Mouse (Mus musculus) spleen, postnatal 10 days (tissue): Measurements from ENCODE around the gene Alx3.

Experiments
- DNase-seq, 2 experiments: peaks; one replicate each; pipeline ENCODE4 v3.0.0; 2021 to 2022; ENCODE audit warnings: low spot score in 2 of 2

Alx3 gene

DNA sequence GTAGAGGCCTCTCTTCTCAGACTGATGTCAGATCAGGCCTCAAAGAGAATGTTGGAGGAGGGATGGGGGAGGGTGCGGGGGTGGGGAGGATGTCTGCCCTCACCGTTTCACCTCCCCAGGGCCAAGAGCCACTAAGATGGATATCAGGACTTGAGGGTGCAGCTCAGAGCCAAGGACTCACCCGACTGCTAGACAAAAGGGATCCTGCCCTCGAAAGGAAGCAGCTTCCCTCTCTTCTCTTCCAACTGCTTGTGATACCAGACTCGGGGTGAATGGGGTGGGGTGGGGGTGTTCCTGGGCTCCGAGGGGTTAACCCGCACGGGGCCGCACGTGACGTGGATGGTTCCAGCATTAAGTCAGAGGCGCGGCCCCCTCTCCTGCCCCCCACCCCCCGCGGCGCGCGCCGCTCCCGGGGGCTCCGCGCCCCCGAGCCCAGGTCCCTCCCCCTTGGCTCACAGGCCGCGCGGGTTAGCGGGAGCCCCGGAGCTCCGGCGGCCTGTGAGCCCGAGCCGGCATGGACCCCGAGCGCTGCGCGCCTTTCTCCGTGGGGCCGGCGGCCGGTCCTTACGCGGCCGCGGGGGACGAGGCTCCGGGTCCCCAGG lies at the start of gene Alx3:
Gene Alx3 (plus strand): TSS at position 370 of the 602 bp plus-strand sequence.
- DNase-seq = no peak

DNA sequence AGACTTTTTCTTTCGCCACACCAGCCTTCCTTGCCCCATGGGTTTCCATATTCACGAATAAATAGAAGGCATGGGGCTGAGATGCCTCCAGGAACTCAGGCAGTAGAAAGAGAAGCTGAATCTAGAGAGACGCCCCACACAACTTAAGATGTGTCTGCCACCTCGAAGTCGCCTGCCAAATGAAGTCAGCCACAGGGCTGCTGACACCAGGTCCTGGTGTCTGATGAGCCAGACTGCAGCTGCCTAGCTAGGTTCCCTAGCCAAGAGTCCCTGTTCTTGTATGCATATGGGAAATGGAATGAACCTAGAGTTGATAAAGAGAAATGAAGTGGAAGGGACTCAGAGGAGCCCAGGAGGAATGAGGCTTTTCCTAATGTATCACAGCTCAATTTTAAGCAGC lies 49.6 kb upstream of the Alx3 start:
- no peak for DNase-seq

DNA sequence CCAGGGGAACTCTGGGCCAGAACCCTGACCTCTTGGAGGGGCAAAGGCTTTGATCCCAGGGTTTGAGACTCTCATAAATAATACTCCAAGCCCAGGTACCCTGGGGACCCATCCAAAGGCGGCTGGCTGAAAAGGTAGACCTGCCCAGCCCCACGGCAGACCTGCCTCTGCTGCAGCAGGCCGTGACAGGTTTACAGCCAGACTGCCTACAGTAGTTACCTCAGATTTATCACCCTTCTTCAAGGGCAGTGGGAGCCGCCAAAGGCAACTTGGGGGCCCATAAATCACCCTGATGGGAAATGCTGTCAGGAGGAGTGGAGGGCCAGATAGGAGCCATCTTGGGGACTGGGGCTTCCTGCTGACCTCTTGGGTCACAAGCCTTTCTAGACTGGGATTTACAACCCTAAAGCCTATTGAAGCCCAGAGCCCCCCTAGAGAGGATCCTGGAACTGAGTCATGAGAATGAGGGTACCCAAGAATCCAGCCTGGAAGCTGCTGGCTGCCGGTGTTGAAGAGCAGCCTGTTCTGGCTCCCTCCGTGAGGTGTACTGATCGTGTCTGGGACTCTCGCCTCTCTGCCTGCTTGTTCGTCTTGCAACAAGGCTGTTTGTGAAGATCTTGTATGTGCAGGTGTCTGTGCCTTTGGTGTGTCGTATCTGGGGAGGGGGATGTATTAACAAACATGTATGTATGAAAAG lies 49.0 kb upstream of the Alx3 start:
- DNase-seq = no peak

DNA sequence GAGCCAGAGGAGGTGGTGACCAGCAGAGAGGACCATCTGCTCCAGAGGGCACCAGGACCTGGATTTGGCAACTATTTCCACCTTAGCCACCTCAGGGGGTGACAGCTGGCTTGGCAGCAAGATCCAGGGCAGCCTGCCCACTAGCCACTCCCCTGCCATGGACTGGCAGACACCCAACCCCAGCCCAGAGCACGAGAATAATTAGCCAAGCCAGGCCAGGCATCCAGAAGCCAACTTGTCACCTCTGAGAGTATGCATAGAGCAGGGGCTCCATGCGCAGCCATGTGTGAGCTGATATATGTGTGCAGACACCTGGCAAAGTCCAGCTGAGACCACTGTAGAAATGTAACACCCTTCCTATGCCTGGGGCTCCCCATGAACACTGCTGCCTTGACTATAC lies 47.9 kb upstream of the Alx3 start:
- no peak for DNase-seq

DNA sequence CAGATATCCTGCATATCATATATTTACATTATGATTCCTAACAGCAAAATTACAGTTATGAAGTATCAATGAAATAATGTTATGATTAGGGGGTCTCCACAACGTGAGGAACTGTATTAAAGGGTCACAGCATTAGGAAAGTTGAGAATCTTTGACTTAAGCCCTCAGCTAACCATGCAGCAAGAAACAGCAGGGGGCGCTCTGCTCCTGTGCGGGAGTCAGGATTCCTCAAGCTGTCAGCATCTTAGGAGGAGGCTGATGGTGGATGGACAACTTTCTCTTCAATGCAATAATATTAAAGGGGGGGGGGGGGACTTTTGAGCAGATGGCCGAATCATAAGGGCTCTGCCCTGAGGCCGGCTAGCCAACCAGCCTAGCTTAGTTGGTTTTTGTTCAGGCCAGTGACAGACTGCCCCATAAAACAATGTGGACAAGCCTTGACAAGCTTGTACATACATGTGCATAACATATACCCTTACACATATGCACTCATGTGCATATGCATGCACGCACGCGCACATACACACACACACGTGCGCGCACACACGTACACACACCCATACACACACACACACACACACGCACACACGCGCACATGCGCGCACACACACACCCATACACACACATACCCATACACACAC lies 44.3 kb upstream of the Alx3 start:
- peak in 1 of 2 experiments; percentile 67 for DNase-seq

DNA sequence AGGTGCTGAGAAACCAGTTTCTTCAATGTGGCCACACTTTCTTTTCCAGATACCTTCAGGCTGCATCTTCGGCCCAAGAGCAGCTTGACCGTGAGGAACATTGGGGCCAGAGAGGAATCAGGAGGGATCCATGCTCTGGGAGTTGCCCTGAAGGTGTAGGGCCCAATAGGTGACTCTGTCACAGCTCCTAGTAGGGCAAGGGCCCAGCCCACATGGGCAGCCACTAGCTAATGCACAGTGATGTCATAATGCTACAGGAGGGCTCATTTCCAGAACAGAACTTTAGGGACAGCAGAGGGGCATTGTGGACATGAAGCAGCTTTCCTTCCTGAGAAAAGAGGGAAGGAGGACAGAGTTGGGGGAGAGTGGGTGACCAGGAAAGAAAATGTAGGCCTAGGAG lies 40.0 kb upstream of the Alx3 start, which contains the start of gene Ubl4b:
Gene Ubl4b (minus strand): TSS at position 232 of the 400 bp plus-strand sequence.
- DNase-seq = no peak

DNA sequence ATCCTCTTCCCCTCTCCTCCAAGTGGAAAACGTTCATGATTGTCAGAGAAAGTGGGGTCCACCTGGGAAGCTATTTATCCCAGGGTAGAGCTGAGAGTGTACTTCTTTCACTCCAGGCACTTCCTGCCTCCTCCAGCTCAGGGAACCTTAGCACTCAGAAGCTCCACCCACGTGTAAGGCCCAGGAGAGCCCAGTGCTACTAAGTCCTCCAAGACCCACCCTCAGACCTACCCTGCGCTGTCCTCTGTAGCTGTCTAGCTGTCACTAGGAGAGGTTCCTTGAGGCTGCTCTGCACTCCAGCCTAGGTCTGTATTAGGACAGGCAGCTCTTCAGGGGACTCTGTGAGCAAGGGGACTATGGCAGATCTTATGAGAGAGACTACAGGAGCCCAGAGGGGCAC lies 36.1 kb upstream of the Alx3 start:
- no peak for DNase-seq

DNA sequence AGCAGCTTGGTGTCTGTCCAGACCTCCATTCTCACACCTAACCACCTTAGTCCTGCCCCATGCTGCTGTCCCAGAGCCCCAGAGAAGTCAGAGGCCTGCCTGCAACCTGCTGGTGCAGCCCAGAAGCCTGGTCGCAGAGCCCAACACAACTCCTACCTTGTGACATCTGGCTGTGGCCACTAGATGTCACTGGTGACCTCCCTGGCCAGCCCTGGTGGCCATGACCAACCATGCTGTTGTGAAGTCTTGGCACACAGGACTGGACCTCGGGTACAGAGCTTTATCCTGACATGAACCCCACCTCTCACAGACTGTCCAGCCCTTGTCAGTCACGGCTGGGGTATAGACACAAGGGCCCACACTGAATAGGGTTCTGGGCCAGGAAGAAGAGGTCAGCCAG lies 35.6 kb upstream of the Alx3 start:
- peak; percentile 15 to 47 for DNase-seq

DNA sequence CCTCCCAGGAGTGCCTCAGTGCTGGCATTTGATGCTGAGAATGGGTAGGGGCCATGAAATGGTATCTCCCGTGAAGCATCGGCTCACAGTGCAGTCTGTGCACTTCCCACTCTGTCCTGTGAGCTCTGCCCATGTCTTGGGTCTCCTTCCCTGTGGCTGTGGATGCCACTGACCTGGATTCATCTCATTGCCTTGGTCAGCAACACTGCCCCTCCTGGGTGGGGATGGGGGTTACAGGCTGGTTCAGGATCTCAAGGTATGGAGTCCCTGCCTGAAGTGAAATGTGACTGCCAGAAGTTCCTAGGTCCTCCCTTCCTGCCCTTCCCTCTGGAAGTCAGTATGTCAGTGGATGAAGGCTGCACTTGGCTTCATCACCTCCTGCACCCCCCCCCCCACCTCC lies 32.7 kb upstream of the Alx3 start:
- DNase-seq = no peak

DNA sequence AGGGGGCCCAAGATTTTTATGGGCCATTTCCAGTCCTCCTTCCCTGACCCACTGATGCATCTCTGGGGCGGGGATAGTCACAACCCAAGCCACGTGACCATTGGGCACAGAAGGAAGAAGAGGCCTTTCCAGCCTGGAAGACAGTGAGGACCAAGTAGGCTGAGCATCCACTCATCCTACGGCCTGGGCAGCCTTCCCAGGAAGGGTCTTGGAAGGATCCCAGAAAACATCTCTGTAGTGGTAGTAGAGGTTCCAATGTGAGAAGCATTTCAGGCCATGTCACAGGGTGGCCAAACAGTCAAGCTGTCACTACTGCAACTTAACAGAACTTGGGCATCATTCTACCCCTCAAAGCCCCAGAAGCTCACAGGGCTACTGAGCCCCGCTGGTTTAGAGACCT lies 32.2 kb upstream of the Alx3 start:
- DNase-seq = no peak

DNA sequence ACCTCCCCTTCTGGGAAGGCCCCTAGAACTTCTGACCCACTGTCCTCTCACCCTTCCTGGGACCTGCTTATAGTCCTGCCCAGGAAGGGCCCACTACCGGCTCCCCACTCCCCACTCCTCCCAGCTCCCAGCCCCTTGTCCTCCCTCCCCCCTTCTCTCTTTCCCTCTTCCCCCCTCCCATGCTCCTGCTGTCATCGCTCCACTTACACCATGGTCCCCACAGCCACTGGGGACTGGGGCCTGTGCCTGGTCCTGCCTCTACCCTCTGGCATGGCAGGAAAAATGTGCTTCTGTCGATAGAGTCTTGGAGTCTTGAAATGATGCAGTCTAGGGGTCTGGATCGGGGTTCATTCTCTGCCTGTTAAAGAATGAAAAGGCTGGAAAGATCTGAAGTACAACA lies 31.0 kb upstream of the Alx3 start:
- DNase-seq = no peak

DNA sequence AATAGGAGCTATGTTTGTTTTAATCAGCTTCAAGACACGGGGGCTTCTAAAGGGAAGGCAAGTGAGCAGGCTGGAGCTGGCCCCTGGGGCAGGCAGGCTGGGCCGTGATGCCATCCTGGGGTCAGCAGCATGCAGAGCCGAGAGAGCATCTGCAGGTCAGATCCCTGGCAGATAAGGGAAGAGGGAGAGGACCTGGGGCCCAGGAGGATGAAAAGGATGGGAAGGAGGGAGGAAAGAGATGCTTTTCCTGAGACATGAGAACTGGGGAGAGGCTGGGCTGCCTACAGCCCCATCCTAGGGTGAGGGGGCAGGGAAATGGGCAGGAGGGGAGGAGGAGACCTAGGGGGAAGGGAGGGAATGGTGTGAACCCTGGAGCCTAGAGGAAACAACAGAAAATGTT lies 29.5 kb upstream of the Alx3 start:
- DNase-seq = no peak

DNA sequence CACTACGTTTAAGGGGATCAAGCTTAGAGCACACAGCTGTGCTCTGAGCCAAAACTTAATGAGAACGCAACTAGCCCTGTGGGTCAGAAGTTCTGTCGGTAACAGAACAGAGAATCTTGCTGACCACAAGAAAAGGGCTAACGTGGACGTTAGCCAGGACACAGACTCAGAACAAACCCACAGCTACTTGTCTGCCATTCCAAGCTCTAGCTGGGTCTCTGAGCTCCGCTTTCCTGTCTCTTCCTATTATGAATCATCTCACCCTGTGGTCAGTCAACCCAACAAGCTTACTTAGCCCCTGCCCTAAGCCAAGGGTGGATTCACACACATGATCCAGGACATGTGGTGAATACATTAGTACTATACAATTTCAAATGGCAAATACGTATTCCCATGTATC lies 27.1 kb upstream of the Alx3 start:
- no peak for DNase-seq

DNA sequence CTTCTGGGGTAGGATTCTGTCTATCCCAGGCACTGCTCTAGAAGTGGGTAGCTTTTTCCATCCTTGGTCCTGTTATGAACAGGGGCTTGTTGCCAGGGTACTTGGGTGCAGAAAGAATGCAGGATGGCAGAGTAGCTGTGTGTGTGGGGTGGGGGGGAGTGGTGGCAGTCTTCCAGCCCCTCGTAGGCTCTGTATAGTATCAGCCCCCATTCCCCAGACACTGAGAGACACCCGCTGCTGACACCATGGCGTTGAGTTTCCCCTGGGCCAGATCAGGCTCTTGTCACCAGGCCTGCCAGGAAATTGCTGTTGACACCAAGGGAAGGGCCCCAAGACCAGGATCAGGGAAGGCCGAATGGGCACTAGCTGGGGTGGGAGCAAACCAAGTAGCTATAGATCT lies 26.1 kb upstream of the Alx3 start:
- no peak for DNase-seq

DNA sequence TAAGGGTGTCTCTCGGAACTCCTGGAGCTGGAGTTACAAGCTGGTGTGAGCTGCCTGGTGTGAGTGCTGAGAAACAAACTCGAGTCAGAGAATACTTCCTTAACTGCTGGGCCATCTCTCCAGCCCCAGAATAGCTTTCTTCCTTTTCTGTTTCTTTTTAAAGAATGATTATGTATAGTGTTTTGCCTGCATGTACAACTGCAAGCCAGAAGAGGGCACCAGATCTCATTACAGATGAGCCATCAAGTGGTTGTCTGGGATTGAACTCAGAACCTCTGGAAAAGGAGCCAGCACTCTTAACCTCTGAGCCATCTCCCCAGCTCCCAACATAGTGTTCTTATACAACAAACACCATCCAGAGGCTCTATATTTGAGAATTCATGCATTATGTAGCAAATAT lies 23.6 kb upstream of the Alx3 start:
- no peak for DNase-seq

DNA sequence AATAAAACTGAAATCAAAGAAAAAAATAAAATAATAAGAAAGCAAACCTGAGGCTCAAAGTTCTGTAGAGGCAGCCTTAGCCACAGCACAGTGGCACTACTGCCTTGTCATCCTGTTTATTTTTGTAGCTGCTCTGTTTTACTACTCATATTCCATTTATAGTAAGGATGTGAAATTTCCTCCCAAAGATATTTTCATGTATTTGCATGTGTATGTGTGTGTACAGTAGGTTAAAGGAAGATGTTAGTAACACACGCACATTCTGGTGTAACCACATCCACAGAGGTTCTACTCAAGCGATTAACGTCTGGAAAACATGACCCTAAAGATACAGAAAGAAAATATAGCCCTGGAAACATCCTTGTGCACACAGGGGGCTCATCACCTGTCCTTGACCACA lies 18.0 kb upstream of the Alx3 start:
- DNase-seq = no peak

DNA sequence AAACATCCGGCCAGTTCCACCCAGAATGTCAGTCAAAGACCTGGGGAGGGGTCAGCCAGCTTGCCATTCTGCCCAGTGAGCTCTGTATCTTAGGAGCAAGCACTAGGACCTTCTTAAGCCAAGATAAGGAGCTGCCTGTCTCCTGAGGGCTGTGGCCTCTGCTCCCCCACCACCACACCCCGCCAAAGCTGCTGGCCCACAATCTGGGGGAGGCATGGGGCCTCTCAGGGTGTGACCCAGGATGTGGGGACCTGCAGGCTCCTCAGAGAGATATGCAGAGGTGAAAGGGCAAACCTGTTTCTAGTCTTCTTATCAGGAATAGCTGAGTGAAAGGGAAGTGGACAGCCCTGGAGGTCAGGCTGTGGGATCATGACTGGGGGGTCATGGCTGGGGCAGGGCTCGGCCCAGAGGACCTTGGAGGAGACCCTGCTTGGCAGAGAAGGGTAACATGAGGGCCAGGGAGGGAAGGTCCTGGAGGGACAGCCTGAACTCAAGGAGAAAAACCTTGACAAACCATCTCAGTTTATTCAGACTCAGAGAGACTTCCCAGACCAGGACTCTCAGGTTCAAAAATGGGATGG lies 16.9 kb upstream of the Alx3 start:
- DNase-seq = no peak

DNA sequence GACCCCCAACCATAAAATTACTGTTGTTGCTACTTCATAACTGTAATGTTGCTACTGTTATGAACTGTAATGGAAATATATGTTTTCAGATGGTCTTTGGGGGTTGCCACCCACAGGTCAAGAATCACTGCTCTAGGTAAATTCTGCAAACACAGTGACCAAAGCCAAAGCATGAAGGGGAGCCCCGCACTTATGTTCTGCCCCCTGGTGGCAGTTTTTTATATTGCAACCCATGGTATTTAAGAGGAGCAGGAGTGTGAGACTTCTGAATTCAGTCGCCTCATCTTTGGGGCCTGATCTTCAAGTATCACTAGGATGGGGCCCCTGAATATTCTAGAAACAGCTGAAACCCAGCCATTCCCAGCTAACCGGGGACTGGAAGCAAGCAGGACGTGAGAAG lies 15.4 kb upstream of the Alx3 start:
- DNase-seq = peak; percentile 38 to 70

DNA sequence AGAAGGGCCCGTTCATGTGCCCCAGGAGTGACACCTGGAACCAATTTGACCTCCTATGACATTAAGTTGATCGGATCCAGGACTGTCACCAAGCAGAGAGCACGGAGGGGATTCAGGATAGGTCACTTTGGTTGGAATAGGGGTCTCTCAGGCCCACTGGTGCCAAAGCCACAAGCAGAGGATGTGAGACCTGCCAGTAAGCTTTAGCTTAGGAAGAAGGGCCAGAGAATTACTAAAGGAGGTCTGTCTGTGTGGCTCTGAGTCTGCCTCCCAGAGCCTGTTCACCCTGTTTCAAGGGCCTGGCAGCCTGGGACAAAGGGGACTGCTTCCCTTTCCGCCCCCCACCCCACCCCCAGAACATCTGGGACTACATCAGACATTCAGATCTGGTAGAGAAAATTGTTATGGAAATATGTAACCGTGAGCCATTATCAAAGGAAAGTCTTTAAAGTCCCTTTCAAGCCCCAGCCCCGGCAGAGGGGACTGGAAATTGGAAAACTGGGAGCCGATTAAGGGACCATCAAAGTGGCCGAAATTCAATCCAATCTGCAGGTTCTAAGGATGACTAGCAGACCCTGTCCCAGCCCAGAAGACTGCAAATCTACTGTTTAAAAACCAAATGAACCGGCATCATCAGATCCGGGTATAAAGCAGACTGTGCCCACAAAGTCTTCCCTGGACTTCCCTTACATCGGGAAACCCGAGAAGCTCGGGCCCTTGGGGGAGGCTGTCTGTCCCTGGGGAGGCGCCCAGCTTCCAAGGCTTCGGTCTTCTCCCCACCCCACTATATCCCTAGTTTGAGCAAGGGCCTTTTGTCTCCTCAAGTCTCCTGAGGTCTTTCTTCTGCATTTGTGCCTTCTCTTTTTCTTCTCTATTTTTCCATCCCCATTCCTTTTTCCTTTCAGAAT lies 13.5 kb upstream of the Alx3 start:
- no peak for DNase-seq

DNA sequence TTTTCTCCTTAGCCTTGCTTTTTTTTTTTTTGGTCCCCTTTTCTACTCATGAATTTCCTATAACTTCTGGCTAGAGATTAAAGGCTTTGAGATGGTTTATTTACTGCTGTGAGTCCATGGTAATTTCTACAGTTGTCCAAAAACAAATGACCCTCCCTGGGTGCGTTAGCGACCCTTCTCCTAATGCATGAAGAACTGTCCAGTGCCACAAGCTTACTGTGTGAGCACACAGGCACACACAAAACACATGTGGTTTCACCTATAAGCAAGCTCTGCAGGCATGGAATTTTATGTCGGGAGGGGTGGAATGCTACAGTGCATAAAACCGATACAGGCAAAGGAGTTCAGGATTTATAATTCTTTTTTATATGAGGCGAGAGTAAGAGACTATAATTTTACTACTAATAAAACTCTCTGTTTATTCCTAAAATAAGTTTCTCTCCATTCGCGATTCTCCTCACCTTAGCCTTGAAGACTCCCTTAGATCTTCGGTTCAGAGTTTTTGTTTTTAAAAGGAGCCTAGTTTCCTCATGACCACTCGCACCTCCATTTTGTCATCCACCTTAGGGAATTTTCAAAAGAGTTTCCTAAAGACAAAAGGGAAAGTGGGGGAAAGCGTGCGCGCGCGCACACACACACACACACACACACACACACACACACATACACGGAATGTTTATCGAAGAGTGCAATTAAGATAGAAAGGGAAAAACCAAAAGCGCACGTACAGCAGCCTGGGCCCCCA lies 12.5 kb upstream of the Alx3 start:
- DNase-seq = no peak
